Mouse (Mus musculus) erythroblast, adult 5-6 weeks (primary cell): ENCODE data around the gene Iqcd. TPM values are rescaled to one million over a fixed set of nuclear protein-coding genes. Genes with fewer than 3 reads are reported as not detected.

ENCODE experiments used
- ATAC-seq: replicated peaks from 2 replicates; pipeline ENCODE4 v1.8.0; 2016; ENCODE audit warnings: moderate number of reproducible peaks, mild to moderate bottlenecking, moderate TSS enrichment, inconsistent platforms; ENCODE audit not compliant: poor library complexity, low FRiP score, severe bottlenecking
- total RNA-seq, 2 experiments: library from RNA; stranded (forward) in 1 of 2; stranded (reverse) in 1 of 2; fragments of 150-400 nt in 1 of 2; fragments of 200-764, 138-1000 nt in 1 of 2; gene quantifications; 2 replicates each; pipeline versions ENCODE4 v1.2.3 to v1.2.4; 2015 to 2017; ENCODE audit warnings: low replicate concordance in 2 of 2

The Iqcd gene
- total RNA-seq (2015; ENCODE audit: low replicate concordance) (3.8 and 10.4 TPM in 2 replicates), total RNA-seq (2017; ENCODE audit: low replicate concordance) (15.2 and 21.7 TPM in 2 replicates)

DNA sequence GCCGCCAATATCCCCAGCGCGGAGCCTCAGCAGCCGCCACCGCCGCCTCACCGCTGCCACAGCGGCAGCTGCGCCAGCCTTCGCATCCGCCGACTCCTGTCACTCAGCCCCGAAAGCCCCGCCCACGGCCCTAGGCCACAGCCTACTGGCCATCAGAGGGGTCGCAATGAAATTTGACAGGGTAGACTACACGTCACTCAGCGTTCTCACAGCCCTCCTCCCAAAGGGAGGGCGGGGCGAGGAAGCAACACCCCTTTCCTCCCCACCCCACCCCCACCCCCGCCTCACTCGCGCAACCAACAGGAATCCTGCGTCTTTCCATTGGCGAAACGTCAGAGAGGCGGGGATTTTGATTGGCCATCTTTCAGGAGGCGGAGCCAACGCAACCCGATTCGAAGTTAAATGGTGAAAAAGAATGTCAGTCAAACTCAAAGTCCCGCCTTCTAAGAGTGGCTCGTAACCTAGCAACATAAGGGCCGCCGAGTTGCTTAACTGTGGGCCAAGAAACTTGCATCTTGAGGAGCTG, at the start of gene Iqcd, which contains the start of gene Tpcn1:
Gene Iqcd, plus strand, starts transcription at position 448 of the 526 bp plus-strand sequence.
Gene Tpcn1, minus strand, starts transcription at position 105 of the 526 bp plus-strand sequence.
- ATAC-seq: peak; percentile 76

- no peak for ATAC-seq
Observed at GRCm38 (mm10) chr5:120548236-120548850, 40.5 kb upstream of the Iqcd start.

DNA sequence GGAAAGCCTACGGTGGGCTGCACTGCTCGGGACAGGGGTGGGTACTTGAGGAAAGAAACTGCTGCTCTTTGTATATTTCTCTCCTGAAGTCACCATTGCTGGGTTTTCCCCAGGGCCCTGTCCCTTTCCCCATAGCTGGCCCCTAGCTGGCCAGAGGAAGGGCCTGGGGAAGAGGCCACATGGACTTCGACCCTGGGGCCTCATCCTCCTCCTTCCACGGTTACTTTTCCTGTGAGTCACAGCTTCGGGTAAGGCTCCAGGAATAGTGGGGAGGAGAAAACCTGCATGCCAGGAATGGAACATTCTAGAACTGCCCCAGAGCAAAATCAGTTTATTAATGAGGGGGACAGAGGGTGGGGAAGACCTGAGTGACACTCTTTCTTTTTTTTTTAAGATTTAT, 38.7 kb upstream of the Iqcd start:
- no peak for ATAC-seq

DNA sequence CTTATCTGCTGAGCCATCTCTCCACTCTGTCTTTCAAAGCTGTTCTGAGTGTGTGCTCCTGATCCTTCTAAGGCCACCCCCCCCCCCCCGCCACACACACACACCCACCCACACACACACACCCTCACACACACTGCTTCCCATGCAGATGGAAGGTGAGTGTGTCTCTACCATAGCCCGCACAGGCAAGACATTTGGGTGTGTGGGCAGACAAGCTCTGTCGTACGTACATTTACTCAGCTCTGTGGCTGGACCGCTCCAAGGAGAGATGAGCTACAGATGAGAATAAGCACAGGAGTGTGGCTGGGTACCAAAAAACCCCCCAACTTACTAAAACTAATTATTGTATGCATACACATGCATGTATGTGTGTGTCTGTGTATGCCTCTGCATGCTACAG, 38.1 kb upstream of the Iqcd start:
- no peak for ATAC-seq

GRCm38 (mm10) chr5:120555871-120556270, 32.9 kb upstream of the Iqcd start:
- no peak for ATAC-seq

DNA sequence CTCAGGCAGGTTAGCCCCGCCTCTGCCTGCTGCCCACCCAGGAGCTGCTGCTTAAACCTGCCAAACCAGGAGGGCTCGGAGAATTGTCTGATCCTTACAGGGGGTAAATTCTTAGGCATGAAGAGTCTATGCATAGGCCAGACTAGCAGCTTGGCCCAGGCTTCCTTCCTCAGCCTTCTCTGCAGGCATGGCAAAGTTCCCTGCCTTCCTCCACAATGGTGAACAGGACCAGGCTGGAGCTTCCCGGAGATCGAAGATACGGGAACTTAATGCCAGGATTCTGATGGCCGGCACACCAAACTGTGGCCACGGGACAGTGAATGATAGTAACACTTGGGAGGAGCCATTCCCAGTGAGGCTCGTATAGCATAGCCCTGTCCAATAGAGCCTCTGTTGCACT, 30.8 kb upstream of the Iqcd start:
- no peak for ATAC-seq

GRCm38 (mm10) chr5:120558762-120559161, 30.1 kb upstream of the Iqcd start:
- ATAC-seq: no peak

DNA sequence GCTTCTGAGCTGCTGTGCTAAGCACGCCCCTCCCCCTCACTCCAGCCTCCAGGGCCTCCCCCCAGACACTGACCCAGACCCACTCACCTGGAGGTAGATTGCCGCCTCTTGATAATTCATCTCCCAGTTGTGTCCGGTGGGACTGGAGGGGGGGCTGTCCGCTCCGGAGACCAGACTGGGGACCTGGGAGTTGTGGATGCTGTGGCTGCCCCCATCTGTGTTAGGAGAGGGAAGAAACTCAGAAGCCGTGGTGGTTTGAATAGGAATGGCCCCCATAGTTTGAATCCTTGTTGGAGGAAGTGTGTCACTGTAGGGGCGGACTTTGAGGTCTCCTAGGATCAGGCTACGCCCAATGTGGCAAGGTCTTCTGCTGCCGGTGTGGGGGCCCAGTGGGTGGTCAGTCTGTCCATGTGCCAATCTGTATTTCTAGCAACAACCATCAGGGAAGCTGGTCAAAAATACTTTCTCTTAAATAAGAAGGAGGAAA, 28.6 kb upstream of the Iqcd start:
- no peak for ATAC-seq

- no peak for ATAC-seq
Observed at GRCm38 (mm10) chr5:120560616-120561311, 28.1 kb upstream of the Iqcd start.

DNA sequence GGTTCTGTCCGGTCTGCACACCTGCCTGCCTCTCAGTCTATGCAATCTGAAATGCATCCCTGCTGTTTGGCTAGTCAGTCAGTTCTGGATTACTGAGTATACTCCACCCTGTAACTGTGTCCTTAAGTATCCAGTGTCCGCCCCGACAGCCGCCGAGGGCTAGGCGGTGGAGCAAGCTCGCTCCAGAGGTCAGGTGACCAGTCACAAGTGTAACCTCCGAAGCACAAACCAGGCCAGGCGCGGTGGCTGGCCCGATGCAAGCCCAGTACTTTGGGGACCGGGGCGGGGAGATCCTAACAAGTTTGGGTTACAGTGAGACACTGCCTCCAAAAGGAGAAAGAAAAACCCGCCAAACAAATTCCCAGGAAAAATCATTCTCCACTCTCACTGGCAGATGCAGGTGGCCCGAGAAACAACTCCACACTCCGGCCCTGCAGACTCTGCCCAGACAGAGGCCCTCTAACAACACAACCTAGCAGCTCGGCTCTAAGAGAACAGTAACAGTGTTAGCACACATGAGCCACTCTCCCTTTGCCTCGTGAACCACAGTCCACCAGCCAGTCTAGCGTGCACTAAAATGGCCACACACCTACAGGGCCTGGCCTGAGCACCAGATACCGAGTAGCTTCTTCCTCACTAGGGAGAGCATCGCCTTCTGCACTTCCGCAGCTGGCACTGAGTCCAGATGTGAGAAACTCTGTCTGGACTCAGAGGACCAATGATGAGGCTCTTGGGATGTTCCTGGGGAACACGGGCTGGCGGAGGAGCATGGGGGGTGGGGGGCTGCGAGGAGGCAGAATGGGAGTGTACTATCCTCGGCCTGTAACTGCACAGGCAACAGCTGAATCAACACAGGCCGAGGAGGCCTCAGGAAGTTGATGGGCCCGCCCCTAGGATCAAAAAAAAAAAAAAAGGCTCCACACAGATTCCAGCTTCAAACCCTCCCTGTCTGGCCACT, 25.6 kb upstream of the Iqcd start:
- ATAC-seq: no peak

DNA sequence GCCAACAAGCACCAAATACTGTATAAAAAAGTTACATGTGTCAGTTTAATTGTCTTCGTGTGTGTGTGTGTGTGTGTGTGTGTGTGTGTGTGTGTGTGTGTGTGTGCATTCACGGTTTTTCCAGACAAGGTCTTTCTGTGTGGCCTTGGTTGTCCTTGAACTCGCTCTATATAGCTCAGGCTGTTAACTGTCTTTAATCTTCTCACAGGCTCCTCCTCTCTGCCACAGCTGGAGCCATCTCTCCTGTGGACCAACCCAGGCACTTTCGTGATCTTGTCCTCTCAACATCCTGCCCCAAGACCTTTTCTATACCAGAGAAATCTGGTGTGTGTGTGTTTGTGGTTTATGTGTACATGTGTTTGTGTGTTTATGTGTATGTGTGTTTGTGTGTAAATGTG, 24.9 kb upstream of the Iqcd start:
- ATAC-seq: no peak

DNA sequence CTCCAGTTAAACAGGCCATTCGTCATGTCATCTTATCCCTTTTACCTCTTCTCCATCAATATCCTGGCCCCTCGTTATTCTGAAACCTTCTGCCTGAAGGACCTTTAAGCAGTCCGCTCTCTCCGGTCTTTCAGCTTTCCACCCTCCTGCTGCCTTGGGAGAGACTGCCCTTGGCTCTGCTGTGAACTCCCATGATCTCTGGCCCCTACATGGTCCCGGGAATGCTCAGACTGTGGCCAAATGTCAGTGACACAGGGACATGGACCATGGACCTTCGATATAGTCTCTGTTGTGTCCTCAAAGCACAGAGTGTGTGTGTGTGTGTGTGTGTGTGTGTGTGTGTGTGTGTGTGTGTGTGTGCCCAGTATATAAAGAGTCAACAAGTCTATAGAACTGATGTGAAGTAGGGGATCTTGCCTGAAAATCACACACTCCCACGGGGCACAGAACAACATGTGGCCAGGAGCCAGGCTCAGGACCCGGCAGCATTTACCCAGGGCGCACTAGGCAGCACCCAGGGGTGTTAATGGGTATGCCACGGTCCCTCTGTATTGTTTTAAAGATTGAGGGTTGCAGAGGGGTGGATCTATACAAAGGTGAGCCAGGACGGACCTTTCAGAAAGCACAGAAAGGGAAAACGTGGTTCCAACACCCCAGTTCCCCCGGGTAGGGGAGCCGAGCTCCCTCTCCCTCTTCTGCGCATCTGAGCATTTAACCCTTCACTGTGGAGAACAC, 23.5 kb upstream of the Iqcd start:
- ATAC-seq: no peak

DNA sequence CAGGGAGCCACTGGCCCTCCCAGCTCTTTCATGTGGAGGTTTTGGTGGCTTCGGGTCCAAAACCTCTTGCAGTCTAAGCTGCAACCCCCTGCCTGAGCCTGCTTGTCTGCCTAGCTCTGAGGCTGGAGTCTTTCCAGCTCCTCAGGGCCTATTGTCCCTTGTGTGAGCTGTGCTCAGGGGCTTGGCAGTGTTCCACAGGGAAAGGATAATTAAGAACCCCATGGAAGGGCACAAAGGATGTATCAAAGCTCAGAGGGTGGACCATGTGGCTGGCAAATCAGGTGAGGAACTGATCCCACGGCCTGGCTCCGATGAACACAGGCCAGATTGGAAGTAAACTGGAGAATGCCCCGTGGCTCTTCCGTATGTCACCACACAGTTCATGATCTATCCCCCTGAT, 22.7 kb upstream of the Iqcd start:
- ATAC-seq: no peak

- ATAC-seq: no peak
Observed at GRCm38 (mm10) chr5:120566681-120567252, 22.0 kb upstream of the Iqcd start.

- ATAC-seq: no peak
Observed at GRCm38 (mm10) chr5:120567253-120567701, 21.5 kb upstream of the Iqcd start.

GRCm38 (mm10) chr5:120567761-120568211, 21.0 kb upstream of the Iqcd start:
- no peak for ATAC-seq

DNA sequence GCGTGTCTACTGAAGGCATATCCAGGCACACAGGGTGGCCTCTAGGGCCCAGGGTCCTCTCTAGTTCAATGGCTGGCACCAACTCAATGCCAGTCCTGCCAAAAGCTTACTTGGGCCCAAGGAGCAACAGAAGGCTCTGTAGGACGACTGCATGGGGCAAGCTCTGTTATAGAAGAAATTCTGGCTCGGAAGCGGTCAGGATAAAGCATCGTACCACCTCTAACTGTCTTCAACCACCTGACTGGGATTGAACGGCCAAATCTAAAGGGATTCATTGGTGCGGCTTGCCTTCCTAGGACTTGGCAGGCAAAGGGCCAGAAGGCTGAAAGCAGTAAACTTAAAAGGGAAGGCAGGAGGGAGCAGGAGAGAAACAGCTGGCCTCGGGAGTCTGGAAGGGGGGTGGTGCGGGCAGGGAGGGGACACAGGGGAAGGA, 20.5 kb upstream of the Iqcd start:
- ATAC-seq: no peak

DNA sequence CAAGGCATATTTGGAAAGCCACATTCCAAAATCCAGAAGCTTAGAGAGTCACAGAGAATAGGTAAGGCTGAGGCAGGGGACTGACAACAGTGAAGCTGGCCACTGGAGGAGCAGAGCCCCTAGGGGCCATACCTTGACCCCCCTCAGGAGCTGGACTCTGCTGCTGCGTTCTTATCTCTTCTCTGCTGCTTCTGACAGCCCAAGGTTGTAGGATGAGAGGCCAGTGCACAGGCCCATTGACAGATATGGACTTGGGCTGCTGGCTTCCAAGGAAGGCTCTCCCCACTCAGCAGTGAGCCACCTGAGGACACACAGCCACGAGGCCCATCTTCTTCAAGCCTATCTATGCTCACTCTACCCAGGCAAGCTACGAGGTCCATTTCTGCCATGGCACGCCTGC, 19.9 kb upstream of the Iqcd start:
- ATAC-seq: no peak

GRCm38 (mm10) chr5:120569791-120570190, 19.0 kb upstream of the Iqcd start:
- ATAC-seq: no peak
